Mouse (Mus musculus) left cerebral cortex, adult 2 months (tissue): ENCODE data around the gene Mus81. TPM values are rescaled to one million over a fixed set of nuclear protein-coding genes. Genes with fewer than 3 reads are reported as not detected.

Experiments used
- DNase-seq, 2 experiments: peaks; one replicate each; pipeline ENCODE4 v3.0.0; 2021 to 2022; ENCODE audit warnings: low spot score in 2 of 2, mixed read lengths in 1 of 2; ENCODE audit errors: extremely low spot score in 1 of 2
- H3K27ac ChIP-seq: fragments of 200-600 bp; 2 replicates; pipeline ENCODE4 v1.8.1; 2022
- H3K4me3 ChIP-seq: fragments of 200-600 bp; 2 replicates; pipeline ENCODE4 v1.8.1; 2022
- CTCF ChIP-seq: fragments of 200-600 bp; IDR thresholded peaks from 2 replicates; pipeline ENCODE4 v1.8.1; 2022; ENCODE audit warnings: antibody characterized with exemption, mild to moderate bottlenecking, moderate library complexity
- intact Hi-C: fragments of 180-260 bp; cut with DNase I; formaldehyde crosslinking; loops from one replicate; pipeline ENCODE4 v1.15.1; 2025
- total RNA-seq, 2 experiments: library from RNA; stranded (reverse); gene quantifications; 2 replicates each; pipeline ENCODE4 v1.2.3; 2021

Gene Mus81
- total RNA-seq, 2 experiments from 2014 or later: 33.3 to 33.4 TPM

DNA sequence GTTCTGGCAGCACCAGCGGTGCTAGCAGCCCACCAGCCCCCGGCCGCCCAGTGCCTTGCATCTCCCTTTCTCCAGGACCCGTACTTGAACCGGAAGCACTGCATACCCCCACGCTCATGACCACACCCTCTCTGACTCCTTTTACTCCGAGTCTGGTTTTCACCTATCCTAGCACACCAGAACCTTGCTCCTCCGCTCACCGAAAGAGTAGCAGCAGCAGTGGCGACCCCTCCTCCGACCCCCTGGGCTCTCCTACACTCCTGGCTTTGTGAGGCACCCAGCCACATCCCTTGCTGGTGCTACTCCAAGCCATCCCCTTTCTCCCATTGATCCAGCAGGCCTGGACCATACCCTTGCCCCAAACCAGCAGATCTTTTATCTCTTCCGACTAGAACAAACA, 33.2 kb downstream of the Mus81 start:
- DNase-seq: no peak
- Histone ChIP-seq H3K4me3 (peak overlapping the region; percentile 63), H3K27ac (no peak overlapping the region)
- no peak for TF ChIP-seq CTCF
- intact Hi-C loops: no loop called here

DNA sequence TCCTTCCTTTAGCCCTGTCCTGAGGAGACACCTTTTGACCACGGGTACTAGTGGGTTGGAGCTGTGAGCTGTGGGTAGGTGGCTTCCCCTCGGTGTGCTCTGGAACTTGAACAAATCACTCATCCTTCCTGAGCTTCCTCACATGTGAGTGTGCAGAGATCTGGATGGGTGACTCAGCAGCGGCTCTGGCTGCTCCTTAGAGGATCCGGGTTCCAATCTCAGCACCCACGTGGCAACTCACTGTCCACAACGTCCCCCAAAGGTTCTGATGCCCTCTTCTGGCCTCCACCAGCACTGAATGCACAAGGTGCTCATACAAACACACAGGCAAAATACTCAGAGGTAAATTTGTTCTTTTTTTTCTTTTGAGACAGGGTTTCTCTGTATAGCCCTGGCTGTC, 36.4 kb downstream of the Mus81 start:
- no peak; the same call in 1 of the 2 replicates for TF ChIP-seq CTCF
- DNase-seq: no peak
- H3K4me3 ChIP-seq: no peak overlapping the region
- no peak overlapping the region for H3K27ac ChIP-seq
- intact Hi-C loops: no loop called here

DNA sequence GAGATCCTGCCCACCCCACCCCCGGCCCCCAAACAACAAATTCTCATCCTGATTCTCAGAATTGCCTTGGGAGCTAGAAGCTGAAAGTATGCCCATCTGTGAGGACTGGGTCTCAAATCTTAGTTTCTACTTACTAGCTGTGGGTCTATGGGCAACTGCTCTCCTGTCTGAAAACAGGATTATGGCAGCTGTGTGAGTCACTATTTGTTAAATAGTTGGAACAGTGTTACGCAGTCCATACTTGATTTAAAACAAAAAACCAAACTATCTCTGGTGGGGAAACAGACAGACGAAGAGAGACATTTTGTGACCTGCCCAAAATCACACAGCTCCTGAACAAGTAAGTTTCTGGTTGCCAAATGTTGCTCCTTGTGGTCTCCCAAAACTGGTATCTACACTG, 38.5 kb downstream of the Mus81 start:
- no peak for TF ChIP-seq CTCF
- no peak overlapping the region for H3K27ac ChIP-seq
- no peak for DNase-seq
- no peak overlapping the region for H3K4me3 ChIP-seq
- intact Hi-C loops: no loop called here

DNA sequence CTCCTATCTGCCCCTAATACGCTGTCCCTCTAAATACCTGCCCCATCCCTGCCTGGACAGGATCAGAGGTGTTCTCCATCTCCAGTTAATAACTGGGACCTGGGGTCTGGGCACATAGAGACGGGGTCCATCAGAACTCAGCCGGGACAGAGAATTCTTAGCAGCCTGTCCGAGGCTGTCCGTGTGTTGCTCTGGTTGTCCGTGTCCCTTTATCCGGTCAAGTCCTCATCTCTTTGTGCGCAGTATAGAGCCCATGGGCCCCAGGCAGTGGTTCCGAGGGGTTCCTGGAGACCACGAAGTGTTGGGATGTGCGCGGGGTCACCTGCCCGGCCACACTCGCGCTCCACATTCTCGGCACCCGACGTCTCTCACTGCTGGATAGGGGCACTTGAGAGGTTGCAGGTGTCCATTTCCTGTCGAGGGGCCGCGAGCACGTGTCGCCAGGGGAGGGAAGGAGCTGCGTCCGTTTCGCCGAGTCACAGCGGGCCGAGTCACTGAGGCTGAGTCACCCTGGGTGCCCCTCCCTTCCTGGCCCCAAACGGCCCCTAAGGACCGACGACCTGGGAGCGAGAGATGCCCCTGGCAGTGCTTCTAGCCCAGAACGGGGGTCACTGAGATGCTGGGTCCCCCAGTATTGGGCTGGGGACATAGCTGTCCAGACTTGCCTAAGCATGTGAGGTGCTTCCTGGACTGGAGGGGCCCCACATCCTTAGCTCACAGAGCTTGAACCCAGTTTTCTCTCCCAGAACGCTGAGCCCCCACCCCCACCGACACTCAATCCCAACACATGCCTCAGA, 39.6 kb downstream of the Mus81 start:
- TF ChIP-seq CTCF: no peak
- Histone ChIP-seq H3K27ac (no peak overlapping the region), H3K4me3 (peak overlapping the region; percentile 66; the same call in 1 of the 2 replicates)
- no peak for DNase-seq
- intact Hi-C loops: no loop called here

DNA sequence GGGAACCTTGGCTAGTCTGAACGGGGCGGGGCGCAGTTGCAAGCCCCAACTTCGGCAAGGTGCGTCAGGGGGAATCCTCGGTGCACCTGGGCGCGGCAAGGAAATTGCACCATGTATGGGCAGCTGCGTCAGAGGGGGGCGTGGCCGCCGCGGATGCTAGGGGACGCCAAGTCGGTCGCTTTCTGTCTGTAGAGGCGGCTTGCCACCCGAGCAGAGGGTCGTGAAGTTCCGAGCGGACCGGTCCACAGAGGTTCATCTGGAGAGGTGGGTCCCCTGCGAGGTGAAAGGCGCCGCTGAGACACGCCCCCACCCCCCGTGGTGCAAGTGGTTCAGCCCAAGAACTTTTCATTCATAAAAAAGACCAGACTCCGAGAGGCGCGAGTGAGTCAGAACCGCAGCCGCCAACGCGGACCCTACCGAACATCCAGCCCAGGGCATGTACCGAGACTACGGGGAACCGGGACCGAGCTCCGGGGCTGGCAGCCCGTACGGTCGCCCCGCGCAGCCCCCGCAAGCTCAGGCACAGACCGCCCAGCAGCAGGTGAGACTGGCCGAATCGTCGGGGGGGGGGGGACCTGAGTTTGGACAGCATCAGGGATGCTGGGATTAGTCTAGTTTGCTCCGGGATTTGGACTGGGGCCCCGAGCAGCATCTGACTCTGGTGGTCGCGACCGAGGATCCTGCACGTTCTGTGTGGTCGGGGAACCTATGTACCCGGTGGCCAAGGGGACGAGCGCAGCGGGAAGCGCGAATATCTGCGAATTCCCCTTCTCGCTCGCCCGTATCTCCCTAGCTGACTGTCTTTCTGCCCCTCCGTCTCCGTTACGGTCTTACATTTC, 40.5 kb downstream of the Mus81 start, which contains the start of gene Fosl1:
Gene Fosl1 (plus strand): TSS at position 33 of the 839 bp plus-strand sequence.
- H3K4me3 ChIP-seq: peak within 1 kb of the TSS; percentile 66
- no peak within 1 kb of the TSS for H3K27ac ChIP-seq
- peak; percentile 69 to 70 for DNase-seq
- no peak for TF ChIP-seq CTCF
- intact Hi-C loops: no loop called here

DNA sequence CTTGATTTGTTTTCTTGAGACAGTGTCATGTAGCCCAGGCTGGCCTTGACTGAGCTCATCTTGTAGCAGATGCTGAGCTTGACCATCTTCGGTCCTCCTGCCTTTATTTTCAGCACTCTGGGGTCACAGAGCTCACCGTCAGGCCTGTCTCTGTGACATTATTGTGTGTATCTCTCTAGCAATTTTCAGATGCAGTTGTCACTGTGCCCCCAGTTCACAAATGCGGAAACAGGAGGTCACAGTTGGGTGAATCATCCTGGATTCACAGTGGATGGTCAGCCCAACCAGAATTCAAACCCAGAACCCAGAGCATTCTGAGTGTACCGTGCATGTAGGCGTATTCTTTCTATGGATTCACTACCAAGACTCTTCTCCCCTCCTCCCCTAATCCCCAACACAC, 42.5 kb downstream of the Mus81 start:
- H3K27ac ChIP-seq: no peak overlapping the region
- no peak for DNase-seq
- intact Hi-C loops: no loop called here
- TF ChIP-seq CTCF: no peak
- H3K4me3 ChIP-seq: no peak overlapping the region

DNA sequence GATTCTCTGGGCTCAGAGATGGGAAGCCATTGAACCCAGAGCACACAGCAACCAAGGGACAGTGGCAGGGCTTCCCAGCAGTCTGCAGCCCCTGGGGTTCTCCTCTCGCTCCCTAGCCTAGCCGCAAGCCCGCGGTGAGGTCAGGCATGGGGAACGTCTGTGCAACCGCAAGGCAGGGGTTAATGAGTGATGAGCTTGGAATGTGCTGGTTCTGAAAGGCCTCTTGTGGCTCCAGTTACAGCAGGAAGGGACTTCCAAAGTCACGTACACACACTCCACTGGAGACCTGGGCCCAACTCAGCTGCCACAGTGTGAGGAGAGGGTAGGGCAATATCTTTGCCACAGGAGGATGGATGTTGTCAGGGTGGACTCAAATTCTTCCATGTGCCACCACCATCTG, 43.2 kb downstream of the Mus81 start:
- TF ChIP-seq CTCF: no peak
- no peak overlapping the region for H3K27ac ChIP-seq
- intact Hi-C loops: no loop called here
- H3K4me3 ChIP-seq: no peak overlapping the region
- no peak for DNase-seq

DNA sequence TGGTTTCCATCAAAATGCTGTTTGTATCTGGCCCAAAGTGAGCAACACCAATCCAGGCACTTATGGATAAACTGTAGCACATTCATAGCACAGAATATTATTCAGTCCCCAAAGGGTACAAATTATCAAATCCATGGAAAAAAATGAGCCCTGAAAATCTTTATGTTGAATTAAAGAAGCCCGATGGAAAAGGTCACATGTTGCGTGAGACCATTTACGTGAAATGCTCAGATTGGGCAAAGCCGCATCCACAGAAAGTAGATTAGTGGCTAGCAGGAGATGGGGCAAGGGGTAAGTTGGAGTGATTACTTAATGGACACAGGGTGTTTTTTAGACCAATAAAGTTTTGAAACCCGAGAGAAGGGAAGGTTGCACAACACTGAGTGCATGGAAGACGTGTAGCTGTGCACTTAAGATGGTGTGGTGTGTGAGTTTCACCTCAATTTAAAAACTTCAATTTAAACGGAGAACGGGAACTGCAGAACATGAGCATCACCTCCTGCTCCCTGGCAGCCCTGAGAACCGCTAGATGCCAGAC, 43.8 kb downstream of the Mus81 start:
- intact Hi-C loops: no loop called here
- no peak overlapping the region for H3K27ac ChIP-seq
- H3K4me3 ChIP-seq: no peak overlapping the region
- DNase-seq: no peak
- no peak for TF ChIP-seq CTCF

DNA sequence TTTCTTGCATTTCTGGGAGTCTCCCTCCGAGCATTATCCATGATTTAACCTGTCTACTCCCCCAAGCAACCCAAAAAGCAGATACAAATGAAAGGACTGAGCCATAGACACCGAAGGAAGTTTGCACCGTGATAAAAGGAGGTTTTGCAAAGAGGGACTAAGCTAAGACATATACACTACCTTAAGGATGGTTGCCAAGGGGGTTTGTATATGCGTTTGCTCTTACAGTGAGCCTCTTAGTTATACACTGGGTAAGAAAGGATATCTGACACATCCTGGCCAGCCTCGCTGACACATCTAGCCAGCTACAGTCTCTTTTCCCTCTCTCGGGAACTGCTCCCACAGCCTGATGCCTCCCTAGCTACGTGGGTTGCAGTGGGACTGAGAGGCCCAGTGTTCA, 54.3 kb downstream of the Mus81 start:
- Histone ChIP-seq H3K27ac (no peak overlapping the region), H3K4me3 (no peak overlapping the region)
- no peak for TF ChIP-seq CTCF
- DNase-seq: no peak
- intact Hi-C loops: no loop called here

DNA sequence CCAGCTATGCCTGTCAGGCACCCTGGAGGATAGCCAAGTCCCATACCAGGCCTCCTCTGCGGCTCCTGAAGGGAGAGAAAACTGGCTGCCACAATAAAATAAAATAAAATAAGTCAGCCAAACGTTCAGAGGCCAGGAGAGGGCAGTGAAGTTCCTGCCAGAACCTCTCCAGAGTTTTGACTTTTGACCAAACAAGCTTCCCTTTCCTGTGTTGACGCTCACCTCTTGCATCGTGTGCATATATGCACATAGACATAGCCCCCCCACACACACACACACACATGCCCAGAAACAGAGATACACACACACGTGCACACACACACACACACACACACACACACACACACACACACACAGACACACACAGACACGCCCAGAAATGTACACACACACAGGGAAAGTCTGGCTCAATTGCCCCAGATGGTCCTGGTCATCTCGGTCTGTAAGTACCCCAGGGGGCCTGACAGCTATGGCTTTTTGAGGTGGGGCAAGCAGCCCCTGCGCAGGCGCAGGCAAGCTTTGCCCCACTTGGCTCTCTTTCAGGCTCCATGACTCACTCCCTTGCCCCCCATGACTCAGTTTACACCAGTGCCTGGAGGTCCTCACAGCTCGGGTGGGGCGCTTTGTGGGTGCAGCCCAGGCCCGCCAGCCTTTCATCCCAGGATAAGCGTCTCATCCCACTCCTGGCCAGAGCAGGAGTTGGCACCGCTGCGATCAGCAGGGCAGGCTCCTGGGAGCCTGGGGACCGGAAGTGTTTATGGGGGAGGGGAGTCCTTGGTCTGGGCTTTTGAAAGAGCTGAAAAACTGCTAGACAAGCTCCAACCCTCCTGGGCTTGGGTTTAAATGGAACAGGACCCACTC, 55.0 kb downstream of the Mus81 start:
- no peak overlapping the region; the same call in 1 of the 2 replicates for H3K4me3 ChIP-seq
- intact Hi-C loops: no loop called here
- peak; percentile 46 for TF ChIP-seq CTCF
- no peak for DNase-seq
- no peak overlapping the region for H3K27ac ChIP-seq

Other genes with a start within 250 kb of the Mus81 start
- gene Pacs1, start 215.3 kb downstream of the Mus81 start, total RNA-seq: 10 to 100 TPM; 57.5 to 61.2 TPM
- gene Sf3b2, start 192.9 kb downstream of the Mus81 start, total RNA-seq: 100 to 1,000 TPM; 194 to 201 TPM
- gene Gal3st3, start 190.1 kb downstream of the Mus81 start, total RNA-seq: 10 to 100 TPM; 78.0 to 80.9 TPM
- not detected for gene Catsper1, start 152.7 kb downstream of the Mus81 start, total RNA-seq
- 10 to 100 TPM; 25.7 to 27.4 TPM for gene Cst6, start 138.8 kb downstream of the Mus81 start, total RNA-seq
- 10 to 100 TPM; 23.4 to 25.5 TPM for gene Eif1ad, start 121.7 kb downstream of the Mus81 start, total RNA-seq
- gene Banf1, start 121.2 kb downstream of the Mus81 start, total RNA-seq: 10 to 100 TPM; 75.5 to 82.2 TPM
- 100 to 1,000 TPM in 1 of 2 experiments, 10 to 100 TPM in 1; 94.2 to 100 TPM for gene Sart1, start 99.7 kb downstream of the Mus81 start, total RNA-seq
- gene Tsga10ip, start 85.9 kb downstream of the Mus81 start, total RNA-seq: not detected
- gene Drap1, start 63.4 kb downstream of the Mus81 start, total RNA-seq: 100 to 1,000 TPM; 248 to 267 TPM
- gene AI837181, start 63.3 kb downstream of the Mus81 start, total RNA-seq: 10 to 100 TPM; 68.0 to 74.1 TPM
- gene Fosl1, start 40.9 kb downstream of the Mus81 start, total RNA-seq: under 1 TPM in 1 of 2 experiments, not detected in 1; 0.65 TPM
- gene Ccdc85b, start 30.5 kb downstream of the Mus81 start, total RNA-seq: 10 to 100 TPM; 29.5 to 30.6 TPM
- gene Fibp, start 27.8 kb downstream of the Mus81 start, total RNA-seq: 10 to 100 TPM; 88.9 to 92.1 TPM
- gene Ctsw, start 19.9 kb downstream of the Mus81 start, total RNA-seq: under 1 TPM; 0.36 to 0.47 TPM
- gene Efemp2, start 14.4 kb downstream of the Mus81 start, total RNA-seq: 10 to 100 TPM; 16.8 to 17.2 TPM
- 1,000 to 10,000 TPM; 1,296 to 1,301 TPM for gene Cfl1, start 2.1 kb upstream of the Mus81 start, total RNA-seq
- gene 1700020D05Rik, start 15.4 kb upstream of the Mus81 start, total RNA-seq: 1 to 10 TPM; 8.0 to 9.2 TPM
- 10 to 100 TPM; 81.5 to 89.0 TPM for gene Snx32, start 22.1 kb upstream of the Mus81 start, total RNA-seq
- not detected for gene Ovol1, start 72.2 kb upstream of the Mus81 start, total RNA-seq
- gene Ap5b1, start 79.6 kb upstream of the Mus81 start, total RNA-seq: 1 to 10 TPM; 5.4 to 6.0 TPM
- 10 to 100 TPM; 77.7 to 82.4 TPM for gene Rnaseh2c, start 113.5 kb upstream of the Mus81 start, total RNA-seq
- gene Kat5, start 121.8 kb upstream of the Mus81 start, total RNA-seq: 10 to 100 TPM; 94.3 to 99.2 TPM
- 10 to 100 TPM; 23.4 to 25.4 TPM for gene Rela, start 149.1 kb upstream of the Mus81 start, total RNA-seq
- gene Sipa1, start 175.3 kb upstream of the Mus81 start, total RNA-seq: 10 to 100 TPM; 18.2 to 19.0 TPM
- gene Map3k11, start 200.3 kb upstream of the Mus81 start, total RNA-seq: 10 to 100 TPM; 16.2 to 17.0 TPM
- gene Pcnx3, start 200.5 kb upstream of the Mus81 start, total RNA-seq: 10 to 100 TPM; 77.5 to 80.0 TPM
- not detected for gene Kcnk7, start 216.0 kb upstream of the Mus81 start, total RNA-seq
- 10 to 100 TPM; 21.1 to 30.7 TPM for gene Ehbp1l1, start 237.9 kb upstream of the Mus81 start, total RNA-seq
- 10 to 100 TPM; 27.5 to 32.4 TPM for gene Fam89b, start 241.3 kb upstream of the Mus81 start, total RNA-seq